Mouse (Mus musculus): Measurements from ENCODE around the gene Gm1110. TPM values are rescaled to one million over a fixed set of nuclear protein-coding genes. Genes with fewer than 3 reads are reported as not detected.
"Not testable (repeated sequence)": the region's sequence is repeated elsewhere in the genome, so short reads cannot be mapped to it uniquely, and the experiment has no call there.

Gm1110 gene
- 0.41 and 0.43 TPM in 2 replicates for polyA plus RNA-seq (2015; fragmentation: Nextera tagmentation; extraction: Ambion mirVana)

- no peak within 1 kb of the TSS for H3K4me3 ChIP-seq
- H3K9me3 ChIP-seq: no peaks in the 10 kb centered on the region
- ATAC-seq (ENCODE audit: low FRiP score): no peak
- H3K9ac ChIP-seq: no peak within 1 kb of the TSS
- no peak within 1 kb of the TSS for H3K4me2 ChIP-seq
- H3K27me3 ChIP-seq: no peaks in the 10 kb centered on the region
- H3K36me3 ChIP-seq: no peaks in the 10 kb centered on the region
- 80% methylated on average over 13 of the region's 13 CpGs for WGBS
- no peak within 1 kb of the TSS for H3K27ac ChIP-seq
- H3K4me1 ChIP-seq (replicated peaks): no peaks in the 10 kb centered on the region
These were observed at the start of gene Gm1110 for GRCm38 (mm10) chr9:26922909-26923526. Gm1110 (minus strand) TSS chr9:26923111.

- Histone ChIP-seq H3K4me1 (replicated peaks) (no peaks in the 10 kb centered on the region), H3K36me3 (no peaks in the 10 kb centered on the region), H3K4me2 (no peak overlapping the region), H3K27me3 (no peaks in the 10 kb centered on the region), H3K27ac (no peak overlapping the region), H3K9ac (no peak overlapping the region), H3K4me3 (no peak overlapping the region), H3K9me3 (peaks cover 8% of the 10 kb centered on the region; the same call in 1 of the 2 replicates)
- ATAC-seq (ENCODE audit: low FRiP score): no peak
- WGBS: 69% methylated on average over 2 of the region's 2 CpGs
These were observed 24.9 kb upstream of the Gm1110 start for GRCm38 (mm10) chr9:26947790-26948189.

- no peak for ATAC-seq (ENCODE audit: low FRiP score)
- Histone ChIP-seq H3K27ac (no peak overlapping the region), H3K9me3 (no peaks in the 10 kb centered on the region), H3K9ac (no peak overlapping the region), H3K27me3 (no peaks in the 10 kb centered on the region), H3K4me2 (no peak overlapping the region), H3K4me3 (no peak overlapping the region), H3K4me1 (replicated peaks) (no peaks in the 10 kb centered on the region), H3K36me3 (no peaks in the 10 kb centered on the region)
- WGBS: 77% methylated on average over 3 of the region's 3 CpGs
These were observed 1.2 kb upstream of the Gm1110 start for GRCm38 (mm10) chr9:26924146-26924545.

GRCm38 (mm10) chr9:26919778-26920177 lies 3.1 kb downstream of the Gm1110 start:
- Histone ChIP-seq H3K4me2 (no peak overlapping the region), H3K27ac (no peak overlapping the region), H3K36me3 (no peaks in the 10 kb centered on the region), H3K9ac (no peak overlapping the region), H3K27me3 (no peaks in the 10 kb centered on the region), H3K9me3 (no peaks in the 10 kb centered on the region), H3K4me1 (replicated peaks) (no peaks in the 10 kb centered on the region), H3K4me3 (no peak overlapping the region)
- ATAC-seq (ENCODE audit: low FRiP score): no peak
- 97% methylated on average over 2 of the region's 2 CpGs for WGBS

- Histone ChIP-seq H3K4me2 (no peak overlapping the region), H3K9me3 (no peaks in the 10 kb centered on the region), H3K9ac (no peak overlapping the region), H3K4me3 (no peak overlapping the region), H3K27me3 (no peaks in the 10 kb centered on the region), H3K36me3 (no peaks in the 10 kb centered on the region), H3K27ac (no peak overlapping the region), H3K4me1 (replicated peaks) (no peaks in the 10 kb centered on the region)
- no peak for ATAC-seq (ENCODE audit: low FRiP score)
- WGBS: 75% methylated on average over 4 of the region's 4 CpGs
These were observed 9.8 kb downstream of the Gm1110 start for GRCm38 (mm10) chr9:26913150-26913549.

- no peaks in the 10 kb centered on the region for H3K9me3 ChIP-seq
- no peak for ATAC-seq (ENCODE audit: low FRiP score)
- H3K9ac ChIP-seq: no peak overlapping the region
- no peaks in the 10 kb centered on the region for H3K4me1 ChIP-seq (replicated peaks)
- H3K27me3 ChIP-seq: no peaks in the 10 kb centered on the region
- 80% methylated on average over 1 of the region's 1 CpGs for WGBS
- H3K27ac ChIP-seq: no peak overlapping the region
- H3K4me2 ChIP-seq: no peak overlapping the region
- no peaks in the 10 kb centered on the region for H3K36me3 ChIP-seq
- H3K4me3 ChIP-seq: no peak overlapping the region
These were observed 11.7 kb downstream of the Gm1110 start for GRCm38 (mm10) chr9:26911251-26911650.

- not testable (repeated sequence) for ATAC-seq (ENCODE audit: low FRiP score); H3K4me3 ChIP-seq; H3K36me3 ChIP-seq; H3K9me3 ChIP-seq; H3K27ac ChIP-seq; H3K4me1 ChIP-seq (replicated peaks); H3K4me2 ChIP-seq; H3K27me3 ChIP-seq; H3K9ac ChIP-seq
- 82% methylated on average over 7 of the region's 7 CpGs for WGBS
These were observed 53.1 kb downstream of the Gm1110 start for GRCm38 (mm10) chr9:26869856-26870255.

GRCm38 (mm10) chr9:26860751-26861150 lies 62.2 kb downstream of the Gm1110 start, which contains the start of gene Glb1l3:
Glb1l3 (minus strand) TSS chr9:26860890.
- 78% methylated on average over 5 of the region's 5 CpGs for WGBS
- Histone ChIP-seq H3K27ac (no peak within 1 kb of the TSS), H3K9ac (no peak within 1 kb of the TSS), H3K4me2 (no peak within 1 kb of the TSS), H3K27me3 (no peaks in the 10 kb centered on the region), H3K9me3 (no peaks in the 10 kb centered on the region), H3K4me3 (no peak within 1 kb of the TSS), H3K4me1 (replicated peaks) (no peaks in the 10 kb centered on the region), H3K36me3 (no peaks in the 10 kb centered on the region)
- ATAC-seq (ENCODE audit: low FRiP score): no peak

- WGBS: 86% methylated on average over 3 of the region's 3 CpGs
- Histone ChIP-seq H3K36me3 (no peaks in the 10 kb centered on the region), H3K4me2 (no peak overlapping the region), H3K4me1 (replicated peaks) (no peaks in the 10 kb centered on the region), H3K27me3 (no peaks in the 10 kb centered on the region), H3K9ac (no peak overlapping the region), H3K9me3 (no peaks in the 10 kb centered on the region), H3K4me3 (no peak overlapping the region), H3K27ac (no peak overlapping the region)
- no peak for ATAC-seq (ENCODE audit: low FRiP score)
These were observed 91.8 kb downstream of the Gm1110 start for GRCm38 (mm10) chr9:26831089-26831488.

Other genes starting within 250 kb of the Gm1110 start
- gene B3gat1, start 189.4 kb downstream of the Gm1110 start, polyA plus RNA-seq (2015; fragmentation: Nextera tagmentation; extraction: Ambion mirVana): 31.7 and 31.9 TPM in 2 replicates
- 2.2 and 2.4 TPM in 2 replicates for gene Glb1l2, start 116.6 kb downstream of the Gm1110 start, polyA plus RNA-seq (2015; fragmentation: Nextera tagmentation; extraction: Ambion mirVana)
- gene Glb1l3, start 62.2 kb downstream of the Gm1110 start, polyA plus RNA-seq (2015; fragmentation: Nextera tagmentation; extraction: Ambion mirVana): not detected in 2 replicates
- 33.0 and 36.7 TPM in 2 replicates for gene Acad8, start 76.5 kb upstream of the Gm1110 start, polyA plus RNA-seq (2015; fragmentation: Nextera tagmentation; extraction: Ambion mirVana)
- gene Thyn1, start 76.6 kb upstream of the Gm1110 start, polyA plus RNA-seq (2015; fragmentation: Nextera tagmentation; extraction: Ambion mirVana): 134 and 142 TPM in 2 replicates
- 69.6 and 70.8 TPM in 2 replicates for gene Vps26b, start 107.0 kb upstream of the Gm1110 start, polyA plus RNA-seq (2015; fragmentation: Nextera tagmentation; extraction: Ambion mirVana)
- gene Ncapd3, start 107.1 kb upstream of the Gm1110 start, polyA plus RNA-seq (2015; fragmentation: Nextera tagmentation; extraction: Ambion mirVana): 14.3 and 16.2 TPM in 2 replicates
- gene Jam3, start 232.3 kb upstream of the Gm1110 start, polyA plus RNA-seq (2015; fragmentation: Nextera tagmentation; extraction: Ambion mirVana): 72.6 and 80.1 TPM in 2 replicates

All from hindbrain, embryonic 13.5 days (tissue).